Mouse (Mus musculus) urinary bladder, adult 2 months (tissue): ENCODE data around the gene Cryzl2. TPM values are rescaled to one million over a fixed set of nuclear protein-coding genes. Genes with fewer than 3 reads are reported as not detected.

Source experiments
- DNase-seq: peaks from one replicate; pipeline ENCODE4 v3.0.0; 2022; ENCODE audit warnings: low spot score
- polyA plus RNA-seq: library from polyadenylated mRNA; depleted of rRNA; stranded (reverse); fragments of >200 nt; gene quantifications from 2 replicates; pipeline ENCODE4 v1.2.3, GENCODE M21; 2012

The Cryzl2 gene
- polyA plus RNA-seq, 1 experiment: 29.0 TPM

GRCm38 (mm10) chr1:157443723-157444561 lies 14.4 kb upstream of the Cryzl2 start:
- no peak for DNase-seq

GRCm38 (mm10) chr1:157444632-157445300 lies 13.6 kb upstream of the Cryzl2 start:
- no peak for DNase-seq

- DNase-seq: no peak
Observed at GRCm38 (mm10) chr1:157445398-157445910, 12.9 kb upstream of the Cryzl2 start.

- DNase-seq: no peak
Observed at GRCm38 (mm10) chr1:157446325-157446724, 12.1 kb upstream of the Cryzl2 start.

GRCm38 (mm10) chr1:157447142-157447541 lies 11.2 kb upstream of the Cryzl2 start:
- no peak for DNase-seq

- DNase-seq: no peak
Observed at GRCm38 (mm10) chr1:157448164-157448804, 10.1 kb upstream of the Cryzl2 start.

GRCm38 (mm10) chr1:157448805-157449188 lies 9.6 kb upstream of the Cryzl2 start:
- DNase-seq: no peak

GRCm38 (mm10) chr1:157449532-157449931 lies 8.8 kb upstream of the Cryzl2 start:
- DNase-seq: no peak

GRCm38 (mm10) chr1:157449981-157450636 lies 8.3 kb upstream of the Cryzl2 start:
- no peak for DNase-seq

- no peak for DNase-seq
Observed at GRCm38 (mm10) chr1:157452284-157452683, 6.1 kb upstream of the Cryzl2 start.

- DNase-seq: no peak
Observed at GRCm38 (mm10) chr1:157452759-157453549, 5.4 kb upstream of the Cryzl2 start.

- DNase-seq: no peak
Observed at GRCm38 (mm10) chr1:157454876-157455275, 3.5 kb upstream of the Cryzl2 start.

- DNase-seq: no peak
Observed at GRCm38 (mm10) chr1:157457789-157458188, 588 bp upstream of the Cryzl2 start.

GRCm38 (mm10) chr1:157459904-157460303 lies 1.5 kb downstream of the Cryzl2 start:
- no peak for DNase-seq

- DNase-seq: no peak
Observed at GRCm38 (mm10) chr1:157461276-157461675, 2.9 kb downstream of the Cryzl2 start.

- DNase-seq: no peak
Observed at GRCm38 (mm10) chr1:157462336-157462735, 4.0 kb downstream of the Cryzl2 start.

- DNase-seq: no peak
Observed at GRCm38 (mm10) chr1:157465194-157465593, 6.8 kb downstream of the Cryzl2 start.

GRCm38 (mm10) chr1:157467866-157468265 lies 9.5 kb downstream of the Cryzl2 start:
- DNase-seq: no peak

GRCm38 (mm10) chr1:157470761-157471386 lies 12.5 kb downstream of the Cryzl2 start:
- DNase-seq: no peak

- no peak for DNase-seq
Observed at GRCm38 (mm10) chr1:157472716-157473115, 14.3 kb downstream of the Cryzl2 start.

GRCm38 (mm10) chr1:157474865-157475264 lies 16.5 kb downstream of the Cryzl2 start:
- no peak for DNase-seq
